7 mouse cellular contexts compared by ENCODE assay signal in the genomic region with DNA sequence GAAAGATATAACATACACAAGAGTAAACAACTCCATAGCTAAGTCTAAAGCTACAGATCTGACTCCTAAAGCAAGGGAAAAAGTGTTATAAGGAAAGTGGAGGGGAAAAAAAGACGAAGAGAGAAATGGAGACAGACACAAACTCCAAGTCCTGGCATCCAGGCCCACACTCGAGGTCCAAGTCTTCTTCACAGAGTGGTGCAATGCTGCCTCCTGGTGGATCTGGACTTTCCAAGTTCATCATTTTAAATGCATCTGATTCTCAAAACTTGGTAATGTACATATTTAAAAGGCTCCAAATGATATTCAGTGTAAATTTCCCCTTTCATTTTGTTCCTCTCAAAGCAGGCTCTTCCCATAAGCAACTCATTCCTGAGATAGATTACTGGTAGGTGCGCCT. TPM values are rescaled to one million over a fixed set of nuclear protein-coding genes. Genes with fewer than 3 reads are reported as not detected.
DNase-seq lines count a peak whose midpoint lies in the region; ATAC-seq and TF ChIP-seq lines count a peak whose summit lies in the region.

No protein-coding gene starts in this region.

- H3K79me2 ChIP-seq in liver, adult 2 months (ENCODE audit: control insufficient read depth, insufficient read depth, low read length), result no peaks in the 10 kb centered on the region

- no peak overlapping the region for H3K9ac ChIP-seq in liver, adult 2 months (ENCODE audit: low read depth, low read length)
- no peak overlapping the region for H3K9ac ChIP-seq in liver, embryonic 11.5 days (ENCODE audit: low read depth, low read length)
- H3K9ac ChIP-seq in limb, embryonic 11.5 days (ENCODE audit: low read length), result no peak overlapping the region

- TF ChIP-seq POLR2A in liver, adult 2 months (IDR thresholded peaks at IDR 0.05; ENCODE audit: extremely low read depth, insufficient read depth, low read length), result no peak

- H3K4me1 ChIP-seq in liver, adult 2 months (ENCODE audit: control insufficient read depth, insufficient read depth, low read length), result no peaks in the 10 kb centered on the region
- no peaks in the 10 kb centered on the region for H3K4me1 ChIP-seq in liver, embryonic 11.5 days (replicated peaks; ENCODE audit: control insufficient read depth, insufficient read depth, low read length)
- H3K4me1 ChIP-seq in limb, embryonic 11.5 days (ENCODE audit: control insufficient read depth, insufficient read depth, low read length), result no peaks in the 10 kb centered on the region

- H3K4me3 ChIP-seq in liver, adult 2 months (ENCODE audit: insufficient read depth, low read depth, low read length), result no peak overlapping the region
- no peak overlapping the region for H3K4me3 ChIP-seq in liver, embryonic 11.5 days (ENCODE audit: low read depth, low read length)
- H3K4me3 ChIP-seq in limb, embryonic 11.5 days (ENCODE audit: low read depth, low read length), result no peak overlapping the region

- H3K4me2 ChIP-seq in liver, embryonic 11.5 days, result no peak overlapping the region
- no peak overlapping the region for H3K4me2 ChIP-seq in limb, embryonic 11.5 days (ENCODE audit: low read depth, severe bottlenecking)

- H3K27me3 ChIP-seq in liver, adult 2 months (ENCODE audit: control insufficient read depth, insufficient read depth, low read length), result no peaks in the 10 kb centered on the region
- no peaks in the 10 kb centered on the region for H3K27me3 ChIP-seq in liver, embryonic 11.5 days (replicated peaks; ENCODE audit: control insufficient read depth, insufficient read depth, low read length)
- H3K27me3 ChIP-seq in limb, embryonic 11.5 days (ENCODE audit: control insufficient read depth, insufficient read depth, low read length), result no peaks in the 10 kb centered on the region

- DNase-seq in liver, adult 2 months (ENCODE audit: extremely low read depth, low read depth, low spot score), result peak; percentile 38
- DNase-seq in liver, embryonic 11.5 days (ENCODE audit: low spot score), result no peak
- peak; percentile 64 for DNase-seq in R1 (ENCODE audit: low read depth, low spot score)
- peak; percentile 28 for DNase-seq in cerebellum, adult 8-10 months
- peak; percentile 29 to 44 for DNase-seq in heart, postnatal 36 days
- DNase-seq in limb, embryonic 11.5 days (ENCODE audit: low spot score), result peak; percentile 63
- peak; percentile 82 for DNase-seq in right cerebral cortex, postnatal 4 days

- no peak overlapping the region for H3K27ac ChIP-seq in liver, adult 2 months (replicated peaks; ENCODE audit: insufficient read depth, low read depth, low read length)
- no peak overlapping the region for H3K27ac ChIP-seq in liver, embryonic 11.5 days (ENCODE audit: low read depth, low read length)
- no peak overlapping the region for H3K27ac ChIP-seq in limb, embryonic 11.5 days (replicated peaks; ENCODE audit: low read depth, low read length)

- peaks cover 38% of the 10 kb centered on the region for H3K36me3 ChIP-seq in liver, adult 2 months (ENCODE audit: control insufficient read depth, insufficient read depth, low read length)
- H3K36me3 ChIP-seq in liver, embryonic 11.5 days (ENCODE audit: control insufficient read depth, insufficient read depth, low read length), result peaks cover 36% of the 10 kb centered on the region
- H3K36me3 ChIP-seq in limb, embryonic 11.5 days (ENCODE audit: control insufficient read depth, insufficient read depth, low read length), result peaks cover 17% of the 10 kb centered on the region

- intact Hi-C loops in heart, postnatal 36 days (cut with DNase I), result loop anchor here (2.0 to 5.0 kb wide), 2 partner anchors 261 to 285 kb away; no protein-coding TSS in a partner anchor

- WGBS in liver, adult 2 months, result 53% methylated on average over 3 of the region's 3 CpGs
- 47% methylated on average over 3 of the region's 3 CpGs for WGBS in liver, embryonic 11.5 days
- 58% methylated on average over 3 of the region's 3 CpGs for WGBS in limb, embryonic 11.5 days

- no peak for ATAC-seq in liver, embryonic 11.5 days (replicated peaks; ENCODE audit: low FRiP score)
- no peak for ATAC-seq in limb, embryonic 11.5 days (ENCODE audit: insufficient number of reproducible peaks, low FRiP score, low TSS enrichment, low read depth)

- TF ChIP-seq CTCF in liver, adult 2 months (IDR thresholded peaks at IDR 0.05; ENCODE audit: low read depth, low read length), result peak; percentile 59

- no peaks in the 10 kb centered on the region for H3K9me3 ChIP-seq in liver, embryonic 11.5 days (ENCODE audit: control insufficient read depth, low read length)
- H3K9me3 ChIP-seq in limb, embryonic 11.5 days (ENCODE audit: control insufficient read depth, low read length), result no peaks in the 10 kb centered on the region

RNA-seq across cellular contexts. Expression of gene Snrpb, which starts 11.3 kb away (rescaled TPM):
- 53.6 and 72.0 TPM in 2 replicates for total RNA-seq in liver, adult 2 months (2014; rRNA removed)
- polyA plus RNA-seq in liver, adult 2 months (2012; rRNA removed), result 143 and 209 TPM in 2 replicates
- polyA plus RNA-seq in liver, embryonic 11.5 days (2014; fragmentation: Nextera tagmentation; extraction: Ambion mirVana), result 633 and 668 TPM in 2 replicates
- 100 to 1,000 TPM; 138 to 147 TPM for total RNA-seq in heart, postnatal 36 days (2021)
- polyA plus RNA-seq in limb, embryonic 11.5 days (2014; fragmentation: Nextera tagmentation; extraction: Ambion mirVana), result 844 and 891 TPM in 2 replicates

RNA-seq across cellular contexts. Expression of gene Tmc2, which starts 27.1 kb away (rescaled TPM):
- not detected in 2 replicates for total RNA-seq in liver, adult 2 months (2014; rRNA removed)
- not detected in 2 replicates for polyA plus RNA-seq in liver, adult 2 months (2012; rRNA removed)
- polyA plus RNA-seq in liver, embryonic 11.5 days (2014; fragmentation: Nextera tagmentation; extraction: Ambion mirVana), result 0.09 and 0.11 TPM in 2 replicates
- not detected for total RNA-seq in heart, postnatal 36 days (2021)
- not detected in 2 replicates for polyA plus RNA-seq in limb, embryonic 11.5 days (2014; fragmentation: Nextera tagmentation; extraction: Ambion mirVana)

RNA-seq across cellular contexts. Expression of gene Tgm6, which starts 55.6 kb away (rescaled TPM):
- total RNA-seq in liver, adult 2 months (2014; rRNA removed), result not detected in 2 replicates
- not detected in 2 replicates for polyA plus RNA-seq in liver, adult 2 months (2012; rRNA removed)
- polyA plus RNA-seq in liver, embryonic 11.5 days (2014; fragmentation: Nextera tagmentation; extraction: Ambion mirVana), result not detected in 2 replicates
- total RNA-seq in heart, postnatal 36 days (2021), result not detected
- polyA plus RNA-seq in limb, embryonic 11.5 days (2014; fragmentation: Nextera tagmentation; extraction: Ambion mirVana), result not detected in 2 replicates
